Mouse (Mus musculus) forebrain, embryonic 16.5 days (tissue): ENCODE data around the gene Eme2. TPM values are rescaled to one million over a fixed set of nuclear protein-coding genes. Genes with fewer than 3 reads are reported as not detected.

Experiments used
- ATAC-seq: fragments of 200-750 bp; cut with Nextera tagmentation; 2 replicates; pipeline ENCODE4 v1.8.0; 2017; ENCODE audit warnings: mild to moderate bottlenecking, moderate library complexity
- H3K27ac ChIP-seq: fragments of 300-500 bp; sonication (generic); 2 replicates; pipeline ENCODE4 v1.5.1; 2014; ENCODE audit warnings: low read length, control low read depth
- H3K27me3 ChIP-seq: fragments of 300-500 bp; sonication (generic); replicated peaks from 2 replicates; pipeline ENCODE4 v1.6.1; 2014; ENCODE audit warnings: low read length; ENCODE audit not compliant: control insufficient read depth, insufficient read depth
- H3K36me3 ChIP-seq: fragments of 300-500 bp; sonication (generic); 2 replicates; pipeline ENCODE4 v1.6.1; 2014; ENCODE audit not compliant: control insufficient read depth, insufficient read depth
- H3K4me1 ChIP-seq: fragments of 300-500 bp; sonication (generic); replicated peaks from 2 replicates; pipeline ENCODE4 v1.6.1; 2014; ENCODE audit warnings: low read length; ENCODE audit not compliant: control insufficient read depth, insufficient read depth
- H3K4me2 ChIP-seq: fragments of 300-500 bp; sonication (generic); 2 replicates; pipeline ENCODE4 v1.6.1; 2014; ENCODE audit warnings: mild to moderate bottlenecking, low read length, control low read depth
- H3K4me3 ChIP-seq: fragments of 300-500 bp; sonication (generic); replicated peaks from 2 replicates; pipeline ENCODE4 v1.5.1; 2014; ENCODE audit warnings: mild to moderate bottlenecking, low read length, control low read depth
- H3K9ac ChIP-seq: fragments of 300-500 bp; sonication (generic); replicated peaks from 2 replicates; pipeline ENCODE4 v1.6.1; 2014; ENCODE audit warnings: low read depth, low read length, control low read depth
- H3K9me3 ChIP-seq: fragments of 300-500 bp; sonication (generic); 2 replicates; pipeline ENCODE4 v1.6.1; 2016; ENCODE audit warnings: low read length; ENCODE audit not compliant: control insufficient read depth
- WGBS: fragments of 180-500 bp; shearing (Covaris S2); extraction: QIAGEN DNeasy Blood & Tissue Kit; methylation state at CpG from one replicate; pipeline ENCODE4 v1.1.7; 2014; 5-methylcytosine and 5-hydroxymethylcytosine counted together
- polyA plus RNA-seq: library from polyadenylated mRNA; unstranded; fragments of >200 nt; fragmentation: Nextera tagmentation; extraction: Ambion mirVana; gene quantifications from 2 replicates; pipeline ENCODE4 v1.2.1, GENCODE M21; 2015

The Eme2 gene
- polyA plus RNA-seq, 1 experiment from 2014 or later = 35.7 TPM

GRCm38 (mm10) chr17:24932431-24932830 is 37.5 kb upstream of the Eme2 start:
- Histone ChIP-seq H3K27me3 (no peaks in the 10 kb centered on the region), H3K27ac (no peak overlapping the region), H3K4me2 (no peak overlapping the region), H3K9me3 (no peaks in the 10 kb centered on the region), H3K9ac (no peak overlapping the region), H3K4me3 (no peak overlapping the region), H3K36me3 (peaks cover 3% of the 10 kb centered on the region), H3K4me1 (peaks cover 28% of the 10 kb centered on the region)
- ATAC-seq = no peak
- WGBS = 96% methylated on average over 4 of the region's 4 CpGs

- WGBS = 94% methylated on average over 1 of the region's 1 CpGs
- Histone ChIP-seq H3K27ac (no peak overlapping the region), H3K27me3 (no peaks in the 10 kb centered on the region), H3K36me3 (peaks cover 16% of the 10 kb centered on the region), H3K9ac (no peak overlapping the region), H3K4me3 (no peak overlapping the region), H3K4me1 (peaks cover 14% of the 10 kb centered on the region), H3K9me3 (no peaks in the 10 kb centered on the region), H3K4me2 (no peak overlapping the region)
- ATAC-seq = no peak
These were observed 34.6 kb upstream of the Eme2 start for GRCm38 (mm10) chr17:24929506-24929905.

DNA sequence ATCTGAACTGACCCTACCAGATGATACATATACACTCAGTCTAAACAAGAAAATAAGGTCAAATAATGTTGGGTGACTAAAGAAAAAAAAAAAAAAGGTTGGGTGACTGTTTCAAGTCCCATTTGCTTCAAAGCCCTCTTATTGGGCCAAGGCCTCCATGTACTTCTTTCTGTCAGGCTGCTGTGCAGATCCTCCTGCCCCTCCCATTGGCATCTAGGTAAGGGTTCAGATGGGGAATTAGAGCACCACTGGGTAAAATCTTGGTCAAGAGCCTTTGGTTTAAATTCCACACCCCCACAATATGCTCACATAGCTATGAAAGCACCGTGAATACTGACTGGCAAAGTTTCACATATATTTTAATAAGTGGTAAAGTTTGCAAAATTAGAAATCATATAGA is 28.4 kb upstream of the Eme2 start:
- WGBS = 97% methylated on average over 1 of the region's 1 CpGs
- Histone ChIP-seq H3K4me1 (no peaks in the 10 kb centered on the region), H3K9ac (no peak overlapping the region), H3K36me3 (peaks cover 52% of the 10 kb centered on the region), H3K4me3 (no peak overlapping the region), H3K27me3 (no peaks in the 10 kb centered on the region), H3K9me3 (no peaks in the 10 kb centered on the region), H3K27ac (no peak overlapping the region), H3K4me2 (no peak overlapping the region)
- ATAC-seq = no peak

DNA sequence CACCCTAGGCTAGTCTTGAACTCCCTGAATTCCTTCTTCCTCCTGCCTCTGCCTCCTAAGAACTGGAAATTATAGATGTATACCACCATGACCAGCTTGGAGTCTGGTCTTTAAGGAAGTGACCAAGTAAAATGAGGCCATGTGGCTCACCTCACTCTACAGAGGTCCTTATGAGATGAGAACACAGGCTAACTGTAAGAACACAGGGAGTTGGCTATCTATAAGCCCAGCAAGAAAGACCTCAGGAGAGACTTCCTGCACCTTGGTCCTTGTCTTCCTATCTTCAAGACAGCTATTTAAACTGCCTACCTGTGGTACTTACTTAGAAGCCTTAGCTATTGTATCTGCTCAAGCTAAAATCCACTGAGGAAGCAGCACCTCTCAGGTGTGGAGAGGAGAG is 19.1 kb upstream of the Eme2 start:
- Histone ChIP-seq H3K27ac (no peak overlapping the region), H3K9ac (no peak overlapping the region), H3K27me3 (no peaks in the 10 kb centered on the region), H3K4me1 (no peaks in the 10 kb centered on the region), H3K4me3 (no peak overlapping the region), H3K9me3 (no peaks in the 10 kb centered on the region), H3K36me3 (peaks cover 55% of the 10 kb centered on the region), H3K4me2 (no peak overlapping the region)
- no peak for ATAC-seq

DNA sequence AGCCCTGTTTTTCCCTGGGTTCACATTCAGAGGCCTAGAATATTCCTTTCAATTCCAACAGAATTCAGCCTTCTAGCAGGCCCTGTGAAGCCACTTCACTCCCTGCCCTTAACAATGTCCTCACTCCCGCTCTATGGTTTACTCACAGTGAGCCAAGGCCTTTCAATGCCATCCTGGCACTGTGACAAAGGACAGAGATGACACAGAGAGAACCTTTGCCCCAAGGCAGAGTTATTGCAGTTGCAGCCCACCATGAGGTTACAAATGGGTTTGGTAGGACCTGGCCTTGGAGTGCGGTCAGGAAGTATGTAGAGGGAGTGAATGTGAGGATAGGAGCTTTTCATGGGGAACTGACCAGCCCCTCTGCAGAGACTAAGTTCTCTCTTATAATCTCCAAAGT is 12.7 kb upstream of the Eme2 start:
- Histone ChIP-seq H3K9me3 (no peaks in the 10 kb centered on the region), H3K36me3 (peaks cover 62% of the 10 kb centered on the region), H3K4me3 (no peak overlapping the region), H3K27me3 (no peaks in the 10 kb centered on the region), H3K4me1 (no peaks in the 10 kb centered on the region), H3K27ac (no peak overlapping the region), H3K4me2 (no peak overlapping the region), H3K9ac (no peak overlapping the region)
- WGBS = 89% methylated on average over 2 of the region's 2 CpGs
- ATAC-seq = no peak

DNA sequence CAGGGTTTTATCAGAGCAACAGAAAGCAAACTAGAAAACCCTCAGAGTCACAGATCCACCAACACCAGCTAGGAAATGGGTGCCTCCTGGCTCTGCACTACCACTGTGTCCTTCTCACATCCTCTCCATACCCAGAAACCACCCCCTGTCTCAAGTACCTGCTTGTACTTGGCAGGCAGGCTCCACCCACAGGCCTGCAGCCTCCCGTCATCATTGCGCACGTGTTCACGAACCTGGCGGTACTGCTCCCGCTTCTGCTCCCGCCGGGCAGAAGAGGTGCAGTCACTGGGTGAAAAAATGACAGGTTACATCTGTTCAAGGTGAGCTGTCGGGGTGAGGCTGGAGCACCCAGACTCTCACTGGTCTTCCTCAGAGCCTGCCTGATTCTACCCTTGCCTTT is 8.9 kb upstream of the Eme2 start:
- Histone ChIP-seq H3K9me3 (no peaks in the 10 kb centered on the region), H3K27ac (no peak overlapping the region), H3K4me2 (no peak overlapping the region), H3K36me3 (peaks cover 66% of the 10 kb centered on the region), H3K4me3 (no peak overlapping the region), H3K27me3 (no peaks in the 10 kb centered on the region), H3K4me1 (no peaks in the 10 kb centered on the region), H3K9ac (no peak overlapping the region)
- WGBS = 93% methylated on average over 9 of the region's 9 CpGs
- no peak for ATAC-seq

DNA sequence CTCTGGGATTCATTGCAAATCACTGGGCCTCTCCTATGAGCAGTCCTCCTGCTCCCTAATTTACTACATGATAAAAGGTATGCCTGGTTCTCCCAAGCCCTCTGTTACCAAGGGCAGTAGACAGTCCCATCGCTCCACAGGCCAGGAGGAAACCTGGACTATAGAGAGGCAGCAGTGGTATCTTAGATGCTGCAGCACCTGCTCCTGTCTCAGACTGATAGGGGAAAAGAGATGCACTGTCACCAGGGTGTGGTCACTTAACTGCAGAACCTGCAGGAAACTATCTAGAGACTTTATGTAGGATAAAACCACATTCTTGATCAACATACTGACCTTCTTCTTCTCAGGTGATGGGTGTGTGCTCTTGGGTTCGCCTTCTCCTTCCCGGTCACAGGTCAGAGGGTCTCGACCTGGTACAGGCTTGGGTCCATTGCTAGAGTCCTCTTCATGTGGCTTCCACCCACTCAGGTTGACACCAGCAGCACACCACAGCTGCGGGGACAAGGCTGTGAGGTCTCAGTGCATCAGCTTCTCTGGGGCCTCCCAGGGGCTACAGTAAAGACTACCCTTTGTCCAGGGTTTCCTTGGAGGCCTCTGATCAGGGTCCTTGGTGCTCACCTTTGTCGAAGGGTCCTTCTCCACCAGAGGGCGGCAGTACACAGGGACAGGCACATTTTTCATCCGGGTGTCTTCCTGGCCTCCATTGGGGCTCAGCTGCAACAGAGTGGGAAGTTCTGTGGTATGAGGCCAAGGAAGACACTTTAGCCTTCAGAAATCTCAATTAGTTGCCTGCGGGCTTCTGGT is 8.0 kb upstream of the Eme2 start:
- ATAC-seq = no peak
- WGBS = 68% methylated on average over 9 of the region's 9 CpGs
- Histone ChIP-seq H3K36me3 (peaks cover 63% of the 10 kb centered on the region), H3K4me2 (no peak overlapping the region), H3K4me3 (no peak overlapping the region), H3K27me3 (no peaks in the 10 kb centered on the region), H3K27ac (no peak overlapping the region), H3K4me1 (peaks cover 2% of the 10 kb centered on the region), H3K9me3 (no peaks in the 10 kb centered on the region), H3K9ac (no peak overlapping the region)

DNA sequence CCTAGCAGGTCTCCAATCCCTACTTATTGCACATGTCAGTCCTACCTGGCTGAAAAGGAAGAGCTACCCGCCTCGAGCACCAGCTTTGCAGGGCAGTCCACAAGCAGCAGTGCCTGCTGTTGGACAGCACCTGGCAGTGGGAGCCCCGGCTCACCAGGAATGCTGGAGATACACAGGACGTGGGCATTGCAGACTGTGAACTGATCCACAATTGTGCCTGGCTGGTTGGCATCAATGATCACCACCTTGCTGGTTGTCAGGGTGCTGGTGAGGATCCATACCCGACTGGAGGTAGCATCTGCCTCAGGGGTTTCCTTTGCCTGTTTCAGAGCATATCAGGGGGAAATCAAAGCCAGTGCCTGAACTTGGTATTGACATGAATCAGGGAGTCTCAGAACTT is 7.2 kb upstream of the Eme2 start:
- no peaks in the 10 kb centered on the region for H3K9me3 ChIP-seq
- no peaks in the 10 kb centered on the region for H3K27me3 ChIP-seq
- WGBS = 91% methylated on average over 5 of the region's 5 CpGs
- no peak overlapping the region for H3K4me3 ChIP-seq
- H3K4me2 ChIP-seq = no peak overlapping the region
- peaks cover 9% of the 10 kb centered on the region for H3K4me1 ChIP-seq
- H3K36me3 ChIP-seq = peaks cover 57% of the 10 kb centered on the region
- ATAC-seq = no peak
- no peak overlapping the region for H3K9ac ChIP-seq
- H3K27ac ChIP-seq = no peak overlapping the region

GRCm38 (mm10) chr17:24900014-24900413 is 5.1 kb upstream of the Eme2 start:
- WGBS = 95% methylated on average over 6 of the region's 6 CpGs
- Histone ChIP-seq H3K27me3 (no peaks in the 10 kb centered on the region), H3K9ac (no peak overlapping the region), H3K9me3 (no peaks in the 10 kb centered on the region), H3K27ac (no peak overlapping the region), H3K4me2 (no peak overlapping the region), H3K36me3 (peaks cover 43% of the 10 kb centered on the region), H3K4me1 (peaks cover 22% of the 10 kb centered on the region), H3K4me3 (no peak overlapping the region)
- ATAC-seq = no peak

- H3K4me1 ChIP-seq = peaks cover 25% of the 10 kb centered on the region
- peaks cover 35% of the 10 kb centered on the region for H3K36me3 ChIP-seq
- ATAC-seq = no peak
- H3K27me3 ChIP-seq = no peaks in the 10 kb centered on the region
- no peak overlapping the region for H3K4me3 ChIP-seq
- no peaks in the 10 kb centered on the region for H3K9me3 ChIP-seq
- H3K4me2 ChIP-seq = no peak overlapping the region
- no peak overlapping the region for H3K27ac ChIP-seq
- no peak overlapping the region for H3K9ac ChIP-seq
- WGBS = 77% methylated on average over 5 of the region's 5 CpGs
These were observed 4.3 kb upstream of the Eme2 start for GRCm38 (mm10) chr17:24899153-24899552.
